Mouse (Mus musculus): Measurements from ENCODE around the gene Alox12b. TPM values are rescaled to one million over a fixed set of nuclear protein-coding genes. Genes with fewer than 3 reads are reported as not detected.

Gene Alox12b
- polyA plus RNA-seq, 1 experiment, result not detected

DNA sequence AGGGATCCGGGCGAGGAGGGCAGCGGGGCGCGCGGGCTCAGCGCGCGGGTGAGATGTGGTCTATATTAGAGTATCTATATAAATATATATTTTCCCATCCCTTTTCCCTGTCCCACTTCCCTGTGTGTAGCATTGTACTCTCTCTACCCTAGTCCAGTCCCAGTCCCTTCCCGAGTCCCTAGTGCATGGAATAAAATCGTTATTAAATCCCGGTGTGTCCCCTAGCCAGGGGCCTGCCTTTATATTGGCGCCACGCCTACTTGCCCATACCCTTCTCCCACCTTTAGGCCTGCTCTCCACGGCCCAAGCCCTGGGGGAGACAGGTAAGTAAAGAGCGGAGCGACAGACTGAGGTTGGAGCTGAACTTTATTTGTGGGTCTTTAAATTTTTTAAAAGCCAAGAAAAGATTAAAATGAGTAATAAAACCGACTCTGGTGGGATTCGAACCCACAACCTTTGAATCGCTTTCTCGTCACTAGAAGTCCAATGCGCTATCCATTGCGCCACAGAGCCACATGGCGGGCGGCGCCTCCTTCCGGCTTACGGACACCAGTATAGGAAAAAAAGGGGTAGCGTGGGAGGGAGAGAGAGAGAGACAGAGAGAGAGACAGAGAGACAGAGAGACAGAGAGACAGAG lies 33.6 kb upstream of the Alox12b start:
- no peak for DNase-seq (ENCODE audit: low read depth)

GRCm38 (mm10) chr11:69123693-69124497 lies 32.9 kb upstream of the Alox12b start:
- DNase-seq (ENCODE audit: low read depth), result no peak

- no peak for DNase-seq (ENCODE audit: low read depth)
These were observed 32.3 kb upstream of the Alox12b start for GRCm38 (mm10) chr11:69124498-69124847.

- DNase-seq (ENCODE audit: low read depth), result no peak
These were observed 31.5 kb upstream of the Alox12b start for GRCm38 (mm10) chr11:69125041-69125851.

GRCm38 (mm10) chr11:69125852-69125918 lies 31.1 kb upstream of the Alox12b start, which contains the start of gene Aloxe3:
TSS of gene Aloxe3 (plus strand) at chr11:69125896.
- no peak for DNase-seq (ENCODE audit: low read depth)

DNA sequence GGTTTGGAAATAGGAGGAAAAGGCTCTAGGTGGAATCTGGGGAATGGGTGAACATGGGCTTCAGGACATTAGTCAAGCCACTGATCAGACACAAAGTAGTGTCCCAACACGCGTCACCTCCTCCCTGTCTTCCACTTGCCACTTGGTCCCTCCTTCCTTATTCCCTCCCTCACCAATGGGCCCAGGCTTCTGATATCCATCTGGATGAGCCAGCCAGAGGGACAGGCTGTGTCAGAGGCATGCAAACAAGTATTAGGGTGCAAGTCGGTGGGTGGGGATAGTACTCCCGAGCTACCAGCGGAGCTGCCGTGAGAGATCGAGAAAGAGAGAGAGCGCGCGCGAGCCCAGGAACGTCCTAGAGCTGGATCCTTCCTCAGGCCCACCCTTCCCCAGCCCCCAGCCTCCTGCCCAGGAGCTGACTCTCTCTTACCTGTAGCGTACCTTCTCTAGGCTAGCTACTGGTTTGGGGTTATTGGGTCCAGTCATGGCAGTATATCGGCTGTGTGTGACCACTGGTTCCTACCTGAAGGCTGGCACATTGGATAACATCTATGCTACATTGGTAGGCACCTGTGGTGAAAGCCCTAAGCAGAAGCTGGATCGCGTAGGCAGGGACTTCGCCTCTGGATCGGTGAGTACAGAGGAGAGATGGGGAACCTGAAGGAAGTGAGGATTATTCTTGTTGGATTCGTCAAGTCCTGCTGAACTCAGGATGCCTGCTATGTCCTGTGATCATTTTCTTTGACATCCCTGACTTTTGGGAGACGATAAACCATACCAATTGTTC lies 30.7 kb upstream of the Alox12b start:
- no peak for DNase-seq (ENCODE audit: low read depth)

GRCm38 (mm10) chr11:69126706-69127095 lies 30.1 kb upstream of the Alox12b start:
- DNase-seq (ENCODE audit: low read depth), result no peak

- DNase-seq (ENCODE audit: low read depth), result no peak
These were observed 28.2 kb upstream of the Alox12b start for GRCm38 (mm10) chr11:69128426-69129122.

DNA sequence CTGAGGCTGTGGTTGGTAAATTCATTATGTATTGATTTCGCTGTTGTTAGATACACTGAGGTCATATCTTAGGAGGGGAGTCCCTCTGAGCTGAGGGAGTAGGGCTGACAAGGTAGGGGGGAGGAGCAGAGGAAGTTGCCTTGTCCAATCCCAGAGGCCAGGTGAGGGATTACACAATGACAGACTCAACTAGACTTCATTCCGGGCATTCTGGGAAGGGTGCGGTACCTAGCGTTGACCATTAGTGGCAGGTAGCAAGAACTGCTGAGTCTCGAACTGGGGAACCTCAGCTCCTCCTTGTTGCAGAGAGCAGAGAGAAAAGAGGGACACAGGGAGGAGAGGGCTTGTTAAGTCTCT lies 23.2 kb upstream of the Alox12b start:
- no peak for DNase-seq (ENCODE audit: low read depth)

DNA sequence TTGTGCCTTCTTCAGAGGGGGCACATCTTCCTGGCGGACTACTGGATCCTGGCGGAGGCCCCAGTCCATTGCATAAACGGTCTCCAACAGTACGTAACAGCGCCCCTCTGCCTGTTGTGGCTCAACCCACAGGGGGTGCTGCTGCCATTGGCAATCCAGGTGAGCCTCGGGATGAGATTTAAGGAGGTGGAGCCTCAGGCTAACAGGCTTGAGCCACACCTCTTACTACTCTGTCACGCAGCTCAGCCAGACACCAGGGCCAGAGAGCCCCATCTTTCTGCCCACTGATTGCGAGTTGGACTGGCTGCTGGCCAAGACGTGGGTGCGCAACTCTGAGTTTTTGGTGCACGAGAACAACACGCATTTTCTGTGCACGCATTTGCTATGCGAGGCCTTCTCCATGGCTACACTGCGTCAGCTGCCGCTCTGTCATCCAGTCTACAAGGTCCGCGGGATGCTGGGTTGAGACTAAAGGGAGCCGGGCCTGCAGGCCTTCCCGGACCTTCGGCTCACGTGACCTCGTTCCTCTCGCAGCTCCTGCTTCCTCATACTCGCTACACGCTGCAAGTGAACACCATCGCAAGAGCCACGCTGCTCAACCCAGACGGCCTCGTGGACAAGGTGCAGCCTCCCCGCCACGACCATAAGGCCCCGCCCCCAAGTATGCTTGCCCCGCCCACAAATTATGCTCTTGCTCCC lies 22.7 kb upstream of the Alox12b start:
- no peak for DNase-seq (ENCODE audit: low read depth)

DNA sequence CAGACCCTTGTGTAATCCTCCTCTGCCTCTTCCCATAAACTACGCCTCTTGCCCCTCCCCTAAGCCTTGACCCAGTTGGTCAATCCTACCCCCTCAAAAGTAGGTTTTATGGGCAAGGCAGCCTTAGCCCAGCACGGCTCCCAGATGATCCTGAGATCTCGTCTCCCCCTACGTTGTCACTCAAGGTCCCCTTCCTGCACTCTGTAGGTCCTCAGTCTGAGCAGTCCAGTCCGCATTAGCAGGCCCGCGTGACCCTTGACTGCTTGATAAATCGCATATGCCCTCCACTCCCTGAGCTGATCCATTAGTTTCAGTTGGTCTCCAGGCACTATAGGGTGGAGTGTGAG lies 22.2 kb upstream of the Alox12b start:
- DNase-seq (ENCODE audit: low read depth), result no peak

- DNase-seq (ENCODE audit: low read depth), result no peak
These were observed 21.4 kb upstream of the Alox12b start for GRCm38 (mm10) chr11:69135361-69135760.

DNA sequence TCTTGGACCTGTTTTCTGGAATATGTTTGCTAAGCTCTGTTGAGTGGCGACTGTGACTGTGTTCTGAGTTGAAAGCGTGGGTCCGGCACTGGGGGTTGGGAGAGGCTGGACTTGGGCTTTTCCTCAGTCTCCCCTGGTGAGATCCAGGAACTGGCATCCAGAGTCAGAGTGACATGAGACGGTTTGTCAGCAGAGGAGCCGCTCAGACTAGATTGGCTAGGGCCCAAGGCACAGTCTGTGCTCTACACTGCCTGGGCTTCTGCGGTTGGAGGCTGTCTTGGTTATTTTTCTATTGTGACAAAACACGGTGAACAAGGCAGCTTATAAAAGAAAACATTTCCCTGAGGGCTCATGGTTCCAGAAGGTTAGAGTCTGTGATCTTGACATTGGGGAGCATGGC lies 9.2 kb upstream of the Alox12b start:
- no peak for DNase-seq (ENCODE audit: low read depth)

GRCm38 (mm10) chr11:69148451-69148960 lies 8.3 kb upstream of the Alox12b start:
- DNase-seq (ENCODE audit: low read depth), result no peak

GRCm38 (mm10) chr11:69149728-69150127 lies 7.1 kb upstream of the Alox12b start:
- DNase-seq (ENCODE audit: low read depth), result no peak

DNA sequence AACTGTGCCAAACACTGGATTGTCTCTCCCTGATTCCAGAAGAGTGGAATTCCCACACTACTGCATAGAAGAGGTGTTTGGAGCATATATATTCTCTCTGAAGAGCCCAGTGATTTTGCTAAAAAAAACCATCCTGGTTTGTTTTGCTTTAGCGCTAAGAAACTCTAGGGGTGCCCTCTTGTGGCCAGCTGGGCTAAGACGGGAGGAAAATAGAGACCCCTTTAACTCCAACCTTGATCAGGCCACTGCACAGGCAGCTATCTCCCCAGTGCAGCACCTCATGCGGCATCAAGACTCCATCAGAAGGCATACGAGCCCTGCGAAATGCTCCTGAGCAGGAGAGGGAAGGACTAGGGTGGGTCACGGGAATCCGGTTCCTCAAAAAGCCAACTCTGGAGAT lies 6.3 kb upstream of the Alox12b start:
- no peak for DNase-seq (ENCODE audit: low read depth)

DNA sequence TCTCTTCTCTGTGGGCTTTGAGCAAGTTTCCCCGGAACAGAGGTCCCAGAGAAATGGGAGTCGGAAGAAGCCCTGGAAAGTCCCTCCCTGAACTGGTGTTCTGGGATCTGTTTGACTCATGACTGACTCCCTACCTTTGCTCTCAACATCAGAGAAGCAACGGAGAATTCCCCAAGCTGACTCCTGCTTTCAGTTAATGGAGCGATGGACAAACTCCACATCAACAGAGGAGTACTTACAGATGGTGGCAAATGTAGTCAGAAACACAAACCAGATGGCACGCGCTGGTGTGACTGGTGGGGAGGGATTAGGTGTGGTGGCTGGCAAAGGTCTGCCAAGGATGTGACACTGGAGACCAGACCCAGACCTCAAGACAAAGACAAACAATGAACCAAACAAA lies 5.8 kb upstream of the Alox12b start:
- no peak for DNase-seq (ENCODE audit: low read depth)

DNA sequence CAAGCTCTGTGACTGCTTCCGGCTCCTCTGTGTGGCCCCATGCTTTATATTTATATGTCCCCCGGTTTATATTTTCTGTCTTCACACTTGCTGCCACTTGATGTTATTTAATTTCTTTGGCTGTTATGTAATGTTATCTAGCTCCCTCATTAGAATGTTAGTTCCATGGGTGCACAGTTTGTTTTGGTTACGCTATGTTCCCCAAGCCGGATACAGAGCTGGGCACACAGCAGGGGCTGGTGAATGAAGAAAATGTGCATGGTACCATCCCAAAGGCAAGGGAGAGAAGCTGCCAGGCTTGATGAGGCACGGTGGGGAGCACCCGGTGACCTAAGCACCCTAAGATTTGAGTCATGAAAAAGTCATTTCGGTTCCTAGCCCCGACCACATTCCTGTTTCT lies 3.0 kb upstream of the Alox12b start:
- DNase-seq (ENCODE audit: low read depth), result no peak

GRCm38 (mm10) chr11:69155351-69155750 lies 1.4 kb upstream of the Alox12b start:
- no peak for DNase-seq (ENCODE audit: low read depth)

GRCm38 (mm10) chr11:69169313-69169712 lies 12.5 kb downstream of the Alox12b start:
- DNase-seq (ENCODE audit: low read depth), result no peak

- no peak for DNase-seq (ENCODE audit: low read depth)
These were observed 14.8 kb downstream of the Alox12b start for GRCm38 (mm10) chr11:69171626-69172025.
